Mouse (Mus musculus): ENCODE results near the gene Gm11444.

- TF ChIP-seq CTCF (IDR thresholded peaks at IDR 0.05; ENCODE audit: low read depth) (no peak), EP300 (IDR thresholded peaks at IDR 0.05; ENCODE audit: low read depth) (no peak)
Measured at GRCm38 (mm10) chr11:85835001-85835752, 15.0 kb downstream of the Gm11444 start.

Data from liver, postnatal 0 days (tissue).